Mouse (Mus musculus) midbrain, embryonic 13.5 days (tissue): ENCODE data around the gene Zp1. TPM values are rescaled to one million over a fixed set of nuclear protein-coding genes. Genes with fewer than 3 reads are reported as not detected.

ENCODE experiments used
- ATAC-seq: fragments of 200-750 bp; cut with Nextera tagmentation; 2 replicates; pipeline ENCODE4 v1.8.0; 2017; ENCODE audit warnings: mild to moderate bottlenecking, moderate TSS enrichment, moderate library complexity
- H3K27ac ChIP-seq: fragments of 300-500 bp; sonication (generic); 2 replicates; pipeline ENCODE4 v1.5.1; 2015; ENCODE audit warnings: inconsistent platforms, mild to moderate bottlenecking, moderate library complexity
- H3K27me3 ChIP-seq: fragments of 300-500 bp; sonication (generic); 2 replicates; pipeline ENCODE4 v1.6.1; 2015; ENCODE audit warnings: mild to moderate bottlenecking, inconsistent platforms
- H3K36me3 ChIP-seq: fragments of 300-500 bp; sonication (generic); 2 replicates; pipeline ENCODE4 v1.6.1; 2015; ENCODE audit warnings: mild to moderate bottlenecking, inconsistent platforms
- H3K4me1 ChIP-seq: fragments of 300-500 bp; sonication (generic); replicated peaks from 2 replicates; pipeline ENCODE4 v1.6.1; 2015; ENCODE audit warnings: inconsistent platforms
- H3K4me2 ChIP-seq: fragments of 300-500 bp; sonication (generic); replicated peaks from 2 replicates; pipeline ENCODE4 v1.6.1; 2015; ENCODE audit warnings: moderate library complexity, mild to moderate bottlenecking, inconsistent platforms
- H3K4me3 ChIP-seq: fragments of 300-500 bp; sonication (generic); replicated peaks from 2 replicates; pipeline ENCODE4 v1.5.1; 2015; ENCODE audit warnings: mild to moderate bottlenecking, inconsistent platforms
- H3K9ac ChIP-seq: fragments of 300-500 bp; sonication (generic); replicated peaks from 2 replicates; pipeline ENCODE4 v1.6.1; 2015; ENCODE audit warnings: mild to moderate bottlenecking, inconsistent platforms
- H3K9me3 ChIP-seq: fragments of 300-500 bp; sonication (generic); 2 replicates; pipeline ENCODE4 v1.6.1; 2016; ENCODE audit warnings: mild to moderate bottlenecking, inconsistent platforms
- WGBS: fragments of 180-500 bp; shearing (Covaris S2); methylation state at CpG from one replicate; pipeline ENCODE4 v1.1.7; 2015; 5-methylcytosine and 5-hydroxymethylcytosine counted together
- polyA plus RNA-seq: library from polyadenylated mRNA; unstranded; fragments of >200 nt; fragmentation: Nextera tagmentation; extraction: Ambion mirVana; gene quantifications from 2 replicates; pipeline ENCODE4 v1.2.1, GENCODE M21; 2015

Gene Zp1
- polyA plus RNA-seq, 1 experiment from 2014 or later = not detected

GRCm38 (mm10) chr19:10918321-10918991 lies 2.0 kb downstream of the Zp1 start:
- Histone ChIP-seq H3K9ac (no peak overlapping the region), H3K27me3 (no peaks in the 10 kb centered on the region), H3K4me3 (no peak overlapping the region), H3K4me2 (no peak overlapping the region), H3K9me3 (no peaks in the 10 kb centered on the region), H3K36me3 (no peaks in the 10 kb centered on the region), H3K4me1 (no peaks in the 10 kb centered on the region), H3K27ac (no peak overlapping the region)
- 85% methylated on average over 10 of the region's 10 CpGs for WGBS
- peak; percentile 62 for ATAC-seq

GRCm38 (mm10) chr19:10916506-10916905 lies 3.9 kb downstream of the Zp1 start:
- H3K4me3 ChIP-seq = no peak overlapping the region
- H3K9me3 ChIP-seq = no peaks in the 10 kb centered on the region
- no peak for ATAC-seq
- WGBS = 71% methylated on average over 5 of the region's 5 CpGs
- H3K9ac ChIP-seq = no peak overlapping the region
- no peaks in the 10 kb centered on the region for H3K36me3 ChIP-seq
- no peaks in the 10 kb centered on the region for H3K27me3 ChIP-seq
- H3K27ac ChIP-seq = no peak overlapping the region
- no peak overlapping the region for H3K4me2 ChIP-seq
- no peaks in the 10 kb centered on the region for H3K4me1 ChIP-seq

DNA sequence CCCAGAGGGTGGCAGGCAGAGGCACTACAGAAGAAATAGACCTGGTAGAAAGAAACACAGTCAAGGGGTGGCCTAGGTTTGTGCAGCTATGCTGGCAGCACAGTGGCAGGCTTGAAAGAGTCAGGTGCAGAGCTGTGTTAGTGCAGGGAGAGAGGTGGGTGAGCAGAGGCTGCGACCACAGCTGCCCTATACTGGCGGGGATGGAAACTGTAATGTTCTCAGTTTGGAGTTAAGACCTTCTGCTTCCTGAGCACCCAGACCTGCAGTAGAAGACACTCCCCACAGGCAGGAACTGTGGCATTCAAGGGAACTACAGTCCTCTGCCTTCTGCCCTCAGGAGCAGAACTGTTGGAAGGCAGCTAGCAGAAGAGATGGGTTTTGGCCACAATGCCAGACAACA lies 5.6 kb downstream of the Zp1 start:
- H3K36me3 ChIP-seq = no peaks in the 10 kb centered on the region
- H3K4me2 ChIP-seq = no peak overlapping the region
- no peak overlapping the region for H3K4me3 ChIP-seq
- no peaks in the 10 kb centered on the region for H3K27me3 ChIP-seq
- H3K4me1 ChIP-seq = no peaks in the 10 kb centered on the region
- ATAC-seq = no peak
- no peak overlapping the region for H3K27ac ChIP-seq
- no peak overlapping the region for H3K9ac ChIP-seq
- no peaks in the 10 kb centered on the region for H3K9me3 ChIP-seq
- 91% methylated on average over 2 of the region's 2 CpGs for WGBS

DNA sequence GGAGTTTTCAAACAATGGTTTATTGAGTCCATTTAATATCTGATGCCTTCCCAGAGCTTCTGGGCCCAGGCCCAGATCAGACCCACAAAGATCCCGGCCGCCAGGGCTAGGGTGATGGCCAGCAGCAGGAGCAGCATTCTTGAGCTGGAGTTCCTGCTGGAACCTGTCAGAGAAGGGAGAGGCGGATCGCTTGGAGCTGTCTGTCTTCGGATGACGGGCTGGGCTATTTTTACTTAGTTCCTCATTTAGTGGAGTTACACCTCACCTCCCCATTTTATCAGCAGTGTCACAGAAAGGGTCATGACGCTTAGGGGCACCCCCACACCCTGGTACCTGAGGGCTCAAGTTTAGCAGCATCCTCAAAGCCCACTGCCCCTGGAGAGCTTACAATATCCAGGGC lies 6.1 kb downstream of the Zp1 start:
- no peaks in the 10 kb centered on the region for H3K27me3 ChIP-seq
- H3K27ac ChIP-seq = no peak overlapping the region
- H3K4me1 ChIP-seq = no peaks in the 10 kb centered on the region
- ATAC-seq = no peak
- 84% methylated on average over 7 of the region's 7 CpGs for WGBS
- H3K36me3 ChIP-seq = no peaks in the 10 kb centered on the region
- H3K9me3 ChIP-seq = no peaks in the 10 kb centered on the region
- H3K9ac ChIP-seq = no peak overlapping the region
- no peak overlapping the region for H3K4me3 ChIP-seq
- no peak overlapping the region for H3K4me2 ChIP-seq

DNA sequence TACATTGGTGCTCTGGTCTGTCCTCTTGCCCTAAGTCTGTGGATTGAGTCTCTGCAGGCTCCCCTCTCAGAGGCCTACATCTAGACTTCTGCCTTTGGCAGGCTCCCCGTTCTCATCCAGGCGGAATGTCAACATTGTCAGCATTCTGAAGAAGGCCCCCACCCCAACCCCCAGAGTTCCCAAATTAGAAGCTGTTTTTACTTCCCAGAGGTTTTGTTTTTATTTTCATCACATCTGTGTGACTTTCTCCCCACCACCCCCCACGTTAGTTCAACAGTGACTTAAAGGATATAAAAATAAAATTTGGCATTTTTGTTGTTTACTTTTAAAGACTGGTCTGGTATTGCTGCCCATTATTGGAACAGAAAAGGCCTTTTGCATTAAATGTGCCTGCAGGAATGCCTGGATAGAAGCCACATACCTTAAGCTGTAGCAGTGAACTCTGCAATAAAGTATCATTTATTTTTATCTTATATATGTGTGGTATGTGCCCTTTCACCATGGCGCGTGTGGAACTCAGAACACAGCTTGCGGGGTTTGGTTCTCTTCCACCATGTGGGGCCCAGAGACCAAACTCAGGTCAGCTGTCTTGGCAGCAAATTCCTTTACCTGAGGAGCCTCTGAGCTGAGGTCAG lies 11.2 kb downstream of the Zp1 start:
- H3K36me3 ChIP-seq = peaks cover 40% of the 10 kb centered on the region
- no peak overlapping the region for H3K27ac ChIP-seq
- H3K4me1 ChIP-seq = no peaks in the 10 kb centered on the region
- H3K27me3 ChIP-seq = no peaks in the 10 kb centered on the region
- no peak overlapping the region for H3K9ac ChIP-seq
- no peaks in the 10 kb centered on the region for H3K9me3 ChIP-seq
- no peak overlapping the region for H3K4me3 ChIP-seq
- H3K4me2 ChIP-seq = no peak overlapping the region
- no peak for ATAC-seq
- 88% methylated on average over 6 of the region's 6 CpGs for WGBS

DNA sequence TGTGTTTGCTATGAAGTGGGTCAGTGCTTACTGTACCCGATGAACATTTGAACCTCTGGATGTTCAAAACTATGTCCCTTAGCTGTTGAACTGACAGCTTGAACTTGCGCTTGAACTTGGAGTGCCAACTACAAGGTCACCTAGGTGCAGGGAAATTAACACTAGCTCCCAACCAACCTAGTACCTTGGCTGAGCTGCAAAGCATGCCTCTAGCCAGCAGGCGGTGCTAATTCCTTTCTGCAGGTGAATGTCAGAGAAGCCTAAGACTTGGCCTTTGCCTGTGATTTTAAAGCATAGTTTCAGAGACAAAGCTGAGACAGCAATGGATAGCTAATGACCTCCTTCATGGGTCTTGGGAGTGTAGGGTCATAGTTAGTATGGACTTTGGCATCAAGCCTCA lies 12.5 kb downstream of the Zp1 start:
- Histone ChIP-seq H3K9me3 (no peaks in the 10 kb centered on the region), H3K27ac (no peak overlapping the region), H3K4me3 (no peak overlapping the region), H3K4me2 (no peak overlapping the region), H3K4me1 (no peaks in the 10 kb centered on the region), H3K27me3 (no peaks in the 10 kb centered on the region), H3K36me3 (peaks cover 53% of the 10 kb centered on the region), H3K9ac (no peak overlapping the region)
- ATAC-seq = peak; percentile 66
- 54% methylated on average over 3 of the region's 3 CpGs for WGBS

GRCm38 (mm10) chr19:10905728-10906000 lies 14.8 kb downstream of the Zp1 start:
- no peaks in the 10 kb centered on the region for H3K9me3 ChIP-seq
- H3K4me1 ChIP-seq = no peaks in the 10 kb centered on the region
- no peaks in the 10 kb centered on the region for H3K27me3 ChIP-seq
- no peak overlapping the region for H3K4me2 ChIP-seq
- H3K27ac ChIP-seq = no peak overlapping the region
- H3K4me3 ChIP-seq = no peak overlapping the region
- H3K36me3 ChIP-seq = peaks cover 76% of the 10 kb centered on the region
- no peak overlapping the region for H3K9ac ChIP-seq
- WGBS = 82% methylated on average over 5 of the region's 5 CpGs
- ATAC-seq = no peak

DNA sequence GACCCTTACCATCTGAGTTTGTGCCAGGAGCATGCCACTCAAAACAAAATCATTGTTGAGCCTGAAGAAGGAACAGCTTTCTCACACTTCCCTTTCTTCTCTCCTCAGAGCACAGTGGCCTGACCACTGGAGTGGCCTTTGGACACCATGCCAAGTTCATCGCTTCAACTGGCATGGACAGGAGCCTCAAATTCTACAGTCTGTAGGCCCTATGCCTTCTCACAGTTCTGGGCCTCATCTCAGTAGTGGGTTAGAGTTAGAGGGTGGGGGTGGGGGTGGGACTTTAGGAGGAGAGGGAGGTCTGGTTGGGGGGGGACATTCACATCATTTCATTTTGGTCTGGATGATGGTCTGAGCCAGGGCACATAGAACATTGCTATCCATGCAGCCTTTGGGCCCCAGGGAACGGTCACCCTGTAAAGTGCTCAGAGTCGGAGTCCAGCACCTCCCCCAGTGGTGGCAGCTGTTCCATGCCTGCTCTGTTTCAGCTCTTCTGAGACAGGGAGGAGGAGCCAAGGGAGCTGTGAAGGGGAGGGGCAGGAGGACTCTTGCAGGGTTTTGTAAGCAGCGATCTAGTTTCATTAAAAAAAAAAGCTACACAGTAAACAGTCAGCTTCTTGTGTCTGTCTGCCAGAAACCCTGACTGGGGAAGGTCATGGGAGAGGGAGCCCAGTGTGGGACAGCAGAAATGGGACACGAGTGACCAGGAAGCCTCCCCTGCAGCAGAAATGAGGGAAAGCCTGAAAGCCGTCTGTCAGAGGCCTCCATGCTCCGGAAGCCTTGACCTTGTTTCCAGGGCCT lies 15.3 kb downstream of the Zp1 start:
- Histone ChIP-seq H3K4me2 (no peak overlapping the region), H3K27ac (no peak overlapping the region; the same call in 1 of the 2 replicates), H3K36me3 (peaks cover 81% of the 10 kb centered on the region), H3K9me3 (no peaks in the 10 kb centered on the region), H3K4me3 (no peak overlapping the region), H3K27me3 (no peaks in the 10 kb centered on the region), H3K9ac (no peak overlapping the region), H3K4me1 (no peaks in the 10 kb centered on the region)
- 66% methylated on average over 7 of the region's 7 CpGs for WGBS
- ATAC-seq = no peak

GRCm38 (mm10) chr19:10904512-10904911 lies 15.9 kb downstream of the Zp1 start:
- ATAC-seq = no peak
- H3K9ac ChIP-seq = no peak overlapping the region
- no peaks in the 10 kb centered on the region for H3K9me3 ChIP-seq

GRCm38 (mm10) chr19:10901046-10901445 lies 19.4 kb downstream of the Zp1 start:
- Histone ChIP-seq H3K9me3 (no peaks in the 10 kb centered on the region), H3K4me2 (no peak overlapping the region), H3K27me3 (no peaks in the 10 kb centered on the region), H3K27ac (no peak overlapping the region), H3K4me1 (peaks cover 16% of the 10 kb centered on the region), H3K9ac (no peak overlapping the region), H3K4me3 (no peak overlapping the region), H3K36me3 (peaks cover 88% of the 10 kb centered on the region)
- ATAC-seq = no peak
- WGBS = 98% methylated on average over 5 of the region's 5 CpGs

More at GRCm38 (mm10) chr19:10904512-10904911, 15.9 kb downstream of the Zp1 start:
- Histone ChIP-seq H3K27me3 (no peaks in the 10 kb centered on the region), H3K4me3 (no peak overlapping the region), H3K27ac (no peak overlapping the region), H3K4me2 (no peak overlapping the region), H3K4me1 (no peaks in the 10 kb centered on the region), H3K36me3 (peaks cover 87% of the 10 kb centered on the region)
- 93% methylated on average over 5 of the region's 5 CpGs for WGBS

DNA sequence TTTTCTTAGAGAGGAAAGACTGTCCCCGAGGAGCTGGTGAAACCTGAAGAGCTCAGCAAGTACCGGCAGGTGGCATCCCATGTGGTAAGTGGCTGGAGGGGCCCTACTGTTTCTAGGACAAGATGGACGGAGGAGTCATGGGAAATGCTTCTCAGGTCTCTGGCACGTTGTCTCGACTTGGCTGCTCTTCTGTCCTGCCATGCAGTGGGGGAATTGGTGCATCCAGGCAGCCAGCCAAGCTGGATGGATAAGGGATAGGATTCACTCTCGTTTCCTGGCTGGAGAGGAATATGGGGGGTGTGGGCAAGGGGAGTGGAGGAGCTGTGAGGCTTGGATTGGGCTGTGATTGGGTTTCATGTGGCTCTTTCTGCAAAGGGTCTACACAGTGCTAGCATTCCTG lies 20.1 kb downstream of the Zp1 start:
- Histone ChIP-seq H3K9me3 (no peaks in the 10 kb centered on the region), H3K27ac (no peak overlapping the region), H3K36me3 (peaks cover 81% of the 10 kb centered on the region), H3K4me1 (peaks cover 21% of the 10 kb centered on the region), H3K4me3 (no peak overlapping the region), H3K4me2 (no peak overlapping the region), H3K9ac (no peak overlapping the region), H3K27me3 (no peaks in the 10 kb centered on the region)
- no peak for ATAC-seq
- 86% methylated on average over 6 of the region's 6 CpGs for WGBS

GRCm38 (mm10) chr19:10897491-10897890 lies 22.9 kb downstream of the Zp1 start:
- Histone ChIP-seq H3K36me3 (peaks cover 52% of the 10 kb centered on the region), H3K4me2 (no peak overlapping the region), H3K4me3 (no peak overlapping the region), H3K9me3 (no peaks in the 10 kb centered on the region), H3K27ac (no peak overlapping the region), H3K27me3 (no peaks in the 10 kb centered on the region), H3K9ac (no peak overlapping the region), H3K4me1 (peaks cover 21% of the 10 kb centered on the region)
- ATAC-seq = no peak
- 89% methylated on average over 8 of the region's 8 CpGs for WGBS
